Mouse (Mus musculus) megakaryocyte, embryonic 14.5 days (primary cell): Measurements from ENCODE around the gene Pcdh9.

ENCODE experiments used
- FLI1 ChIP-seq: IDR thresholded peaks from 2 replicates; pipeline ENCODE4 v1.6.1; 2012; ENCODE audit warnings: low read length, inconsistent platforms, mixed read lengths
- GATA1 ChIP-seq: IDR thresholded peaks from 3 replicates; pipeline ENCODE4 v1.6.1; 2012; ENCODE audit warnings: mixed read lengths, low read length, inconsistent platforms, borderline replicate concordance

DNA sequence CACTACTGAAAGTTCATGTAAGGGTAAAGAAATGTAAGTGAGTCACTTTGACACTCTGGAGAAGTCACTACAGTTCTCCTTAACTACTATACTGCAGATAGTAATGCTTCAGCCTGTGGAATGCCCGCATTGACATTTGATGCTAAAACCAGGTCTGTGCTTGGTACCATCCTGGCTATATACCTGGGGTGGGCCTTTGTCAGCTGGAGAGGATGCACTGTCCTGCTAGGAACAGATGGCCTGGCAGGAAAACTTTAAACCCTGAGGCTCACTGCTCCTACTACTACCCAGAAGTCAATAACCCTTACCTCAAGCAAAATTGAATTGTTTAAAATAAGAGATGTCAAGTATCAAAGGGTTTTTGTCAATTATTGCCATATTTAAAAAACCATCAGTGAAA lies 14.5 kb downstream of the Pcdh9 start:
- TF ChIP-seq GATA1 = no peak
- TF ChIP-seq FLI1 = no peak
